Mouse (Mus musculus): ENCODE results near the gene Myom3. TPM values are rescaled to one million over a fixed set of nuclear protein-coding genes. Genes with fewer than 3 reads are reported as not detected.

Gene Myom3
- polyA plus RNA-seq, 1 experiment from 2014 or later, result not detected

- H3K36me3 ChIP-seq (ENCODE audit: control insufficient read depth, insufficient read depth, low read length), result no peaks in the 10 kb centered on the region
- H3K27ac ChIP-seq (ENCODE audit: low read depth, low read length), result no peak overlapping the region
- H3K4me1 ChIP-seq (ENCODE audit: control insufficient read depth, insufficient read depth, low read length), result peaks cover 5% of the 10 kb centered on the region; the same call in 1 of the 2 replicates
- no peak overlapping the region for H3K4me3 ChIP-seq (ENCODE audit: low read depth, low read length)
- WGBS (ENCODE audit: insufficient replicate concordance), result 23% methylated on average over 8 of the region's 8 CpGs
- H3K9me3 ChIP-seq (replicated peaks; ENCODE audit: control insufficient read depth, low read length), result no peaks in the 10 kb centered on the region
- ATAC-seq (replicated peaks; ENCODE audit: insufficient number of reproducible peaks, low FRiP score, low TSS enrichment), result no peak
- no peak overlapping the region for H3K4me2 ChIP-seq
- H3K27me3 ChIP-seq (ENCODE audit: control insufficient read depth, insufficient read depth, low read length), result no peaks in the 10 kb centered on the region
- H3K9ac ChIP-seq (ENCODE audit: low read depth, low read length), result no peak overlapping the region
Observed at GRCm38 (mm10) chr4:135801543-135801942, 42.0 kb downstream of the Myom3 start.

- no peak overlapping the region for H3K4me3 ChIP-seq (ENCODE audit: low read depth, low read length)
- no peak overlapping the region for H3K27ac ChIP-seq (ENCODE audit: low read depth, low read length)
- no peak for ATAC-seq (replicated peaks; ENCODE audit: insufficient number of reproducible peaks, low FRiP score, low TSS enrichment)
- H3K9ac ChIP-seq (ENCODE audit: low read depth, low read length), result no peak overlapping the region
- H3K36me3 ChIP-seq (ENCODE audit: control insufficient read depth, insufficient read depth, low read length), result no peaks in the 10 kb centered on the region
- no peaks in the 10 kb centered on the region for H3K9me3 ChIP-seq (replicated peaks; ENCODE audit: control insufficient read depth, low read length)
- H3K4me2 ChIP-seq, result no peak overlapping the region
- 47% methylated on average over 4 of the region's 4 CpGs for WGBS (ENCODE audit: insufficient replicate concordance)
- H3K4me1 ChIP-seq (ENCODE audit: control insufficient read depth, insufficient read depth, low read length), result no peaks in the 10 kb centered on the region
- no peaks in the 10 kb centered on the region for H3K27me3 ChIP-seq (ENCODE audit: control insufficient read depth, insufficient read depth, low read length)
Observed at GRCm38 (mm10) chr4:135803299-135803698, 43.8 kb downstream of the Myom3 start.

GRCm38 (mm10) chr4:135804169-135804568, 44.7 kb downstream of the Myom3 start:
- no peaks in the 10 kb centered on the region for H3K27me3 ChIP-seq (ENCODE audit: control insufficient read depth, insufficient read depth, low read length)
- no peak overlapping the region for H3K27ac ChIP-seq (ENCODE audit: low read depth, low read length)
- no peaks in the 10 kb centered on the region for H3K4me1 ChIP-seq (ENCODE audit: control insufficient read depth, insufficient read depth, low read length)
- no peak overlapping the region for H3K4me2 ChIP-seq
- WGBS (ENCODE audit: insufficient replicate concordance), result 76% methylated on average over 5 of the region's 5 CpGs
- no peak overlapping the region for H3K9ac ChIP-seq (ENCODE audit: low read depth, low read length)
- H3K36me3 ChIP-seq (ENCODE audit: control insufficient read depth, insufficient read depth, low read length), result no peaks in the 10 kb centered on the region
- no peaks in the 10 kb centered on the region for H3K9me3 ChIP-seq (replicated peaks; ENCODE audit: control insufficient read depth, low read length)
- no peak for ATAC-seq (replicated peaks; ENCODE audit: insufficient number of reproducible peaks, low FRiP score, low TSS enrichment)
- no peak overlapping the region for H3K4me3 ChIP-seq (ENCODE audit: low read depth, low read length)

- H3K4me2 ChIP-seq, result no peak overlapping the region
- no peak overlapping the region for H3K27ac ChIP-seq (ENCODE audit: low read depth, low read length)
- no peak overlapping the region for H3K4me3 ChIP-seq (ENCODE audit: low read depth, low read length)
- no peak overlapping the region for H3K9ac ChIP-seq (ENCODE audit: low read depth, low read length)
- H3K36me3 ChIP-seq (ENCODE audit: control insufficient read depth, insufficient read depth, low read length), result no peaks in the 10 kb centered on the region
- H3K9me3 ChIP-seq (replicated peaks; ENCODE audit: control insufficient read depth, low read length), result no peaks in the 10 kb centered on the region; the same call in 1 of the 2 replicates
- 75% methylated on average over 7 of the region's 7 CpGs for WGBS (ENCODE audit: insufficient replicate concordance)
- H3K4me1 ChIP-seq (ENCODE audit: control insufficient read depth, insufficient read depth, low read length), result no peaks in the 10 kb centered on the region
- ATAC-seq (replicated peaks; ENCODE audit: insufficient number of reproducible peaks, low FRiP score, low TSS enrichment), result no peak
- H3K27me3 ChIP-seq (ENCODE audit: control insufficient read depth, insufficient read depth, low read length), result no peaks in the 10 kb centered on the region
Observed at GRCm38 (mm10) chr4:135814896-135815295, 55.4 kb downstream of the Myom3 start.

- H3K27me3 ChIP-seq (ENCODE audit: control insufficient read depth, insufficient read depth, low read length), result no peaks in the 10 kb centered on the region
- H3K9me3 ChIP-seq (replicated peaks; ENCODE audit: control insufficient read depth, low read length), result no peaks in the 10 kb centered on the region; the same call in 1 of the 2 replicates
- no peak overlapping the region for H3K4me3 ChIP-seq (ENCODE audit: low read depth, low read length)
- no peak overlapping the region for H3K27ac ChIP-seq (ENCODE audit: low read depth, low read length)
- no peak overlapping the region for H3K4me2 ChIP-seq
- WGBS (ENCODE audit: insufficient replicate concordance), result 30% methylated on average over 12 of the region's 12 CpGs
- H3K9ac ChIP-seq (ENCODE audit: low read depth, low read length), result no peak overlapping the region
- no peaks in the 10 kb centered on the region for H3K36me3 ChIP-seq (ENCODE audit: control insufficient read depth, insufficient read depth, low read length)
- no peak for ATAC-seq (replicated peaks; ENCODE audit: insufficient number of reproducible peaks, low FRiP score, low TSS enrichment)
- H3K4me1 ChIP-seq (ENCODE audit: control insufficient read depth, insufficient read depth, low read length), result no peaks in the 10 kb centered on the region; the same call in 1 of the 2 replicates
Observed at GRCm38 (mm10) chr4:135816905-135817622, 57.5 kb downstream of the Myom3 start.

GRCm38 (mm10) chr4:135818366-135818765, 58.9 kb downstream of the Myom3 start:
- no peak overlapping the region for H3K4me2 ChIP-seq
- ATAC-seq (replicated peaks; ENCODE audit: insufficient number of reproducible peaks, low FRiP score, low TSS enrichment), result no peak
- no peaks in the 10 kb centered on the region; the same call in 1 of the 2 replicates for H3K4me1 ChIP-seq (ENCODE audit: control insufficient read depth, insufficient read depth, low read length)
- no peak overlapping the region for H3K4me3 ChIP-seq (ENCODE audit: low read depth, low read length)
- H3K36me3 ChIP-seq (ENCODE audit: control insufficient read depth, insufficient read depth, low read length), result no peaks in the 10 kb centered on the region
- 82% methylated on average over 3 of the region's 3 CpGs for WGBS (ENCODE audit: insufficient replicate concordance)
- H3K9ac ChIP-seq (ENCODE audit: low read depth, low read length), result no peak overlapping the region
- H3K27ac ChIP-seq (ENCODE audit: low read depth, low read length), result no peak overlapping the region
- no peaks in the 10 kb centered on the region for H3K27me3 ChIP-seq (ENCODE audit: control insufficient read depth, insufficient read depth, low read length)
- no peaks in the 10 kb centered on the region for H3K9me3 ChIP-seq (replicated peaks; ENCODE audit: control insufficient read depth, low read length)

GRCm38 (mm10) chr4:135819826-135820526, 60.5 kb downstream of the Myom3 start:
- 51% methylated on average over 17 of the region's 17 CpGs for WGBS (ENCODE audit: insufficient replicate concordance)
- no peak for ATAC-seq (replicated peaks; ENCODE audit: insufficient number of reproducible peaks, low FRiP score, low TSS enrichment)
- no peak overlapping the region for H3K4me3 ChIP-seq (ENCODE audit: low read depth, low read length)
- H3K9ac ChIP-seq (ENCODE audit: low read depth, low read length), result no peak overlapping the region
- H3K4me2 ChIP-seq, result no peak overlapping the region
- no peaks in the 10 kb centered on the region for H3K27me3 ChIP-seq (ENCODE audit: control insufficient read depth, insufficient read depth, low read length)
- no peaks in the 10 kb centered on the region for H3K9me3 ChIP-seq (replicated peaks; ENCODE audit: control insufficient read depth, low read length)
- no peaks in the 10 kb centered on the region; the same call in 1 of the 2 replicates for H3K4me1 ChIP-seq (ENCODE audit: control insufficient read depth, insufficient read depth, low read length)
- 0 out of 2 replicates have a peak overlapping the region, but pooled peaks have one; percentile 46 for H3K27ac ChIP-seq (ENCODE audit: low read depth, low read length)
- no peaks in the 10 kb centered on the region for H3K36me3 ChIP-seq (ENCODE audit: control insufficient read depth, insufficient read depth, low read length)

- Histone ChIP-seq H3K9ac (ENCODE audit: low read depth, low read length) (no peak overlapping the region), H3K27ac (ENCODE audit: low read depth, low read length) (no peak overlapping the region), H3K4me1 (ENCODE audit: control insufficient read depth, insufficient read depth, low read length) (no peaks in the 10 kb centered on the region; the same call in 1 of the 2 replicates), H3K36me3 (ENCODE audit: control insufficient read depth, insufficient read depth, low read length) (no peaks in the 10 kb centered on the region), H3K4me2 (no peak overlapping the region), H3K9me3 (replicated peaks; ENCODE audit: control insufficient read depth, low read length) (no peaks in the 10 kb centered on the region), H3K4me3 (ENCODE audit: low read depth, low read length) (no peak overlapping the region), H3K27me3 (ENCODE audit: control insufficient read depth, insufficient read depth, low read length) (no peaks in the 10 kb centered on the region)
- 85% methylated on average over 4 of the region's 4 CpGs for WGBS (ENCODE audit: insufficient replicate concordance)
- ATAC-seq (replicated peaks; ENCODE audit: insufficient number of reproducible peaks, low FRiP score, low TSS enrichment), result no peak
Observed at GRCm38 (mm10) chr4:135821772-135822171, 62.3 kb downstream of the Myom3 start.
